Mouse (Mus musculus) left cerebral cortex, postnatal 4 days (tissue): ENCODE measurements around the gene Rpap1. TPM values are rescaled to one million over a fixed set of nuclear protein-coding genes. Genes with fewer than 3 reads are reported as not detected.

Source experiments
- DNase-seq: peaks from one replicate; pipeline ENCODE4 v3.0.0-alpha.2; 2022
- intact Hi-C: fragments of 180-260 bp; cut with DNase I; formaldehyde crosslinking; loops from one replicate; pipeline ENCODE4 v1.15.1; 2025
- total RNA-seq, 2 experiments: library from RNA; stranded (reverse); gene quantifications; 2 replicates each; pipeline ENCODE4 v1.2.3; 2021

Gene Rpap1
- total RNA-seq, 2 experiments from 2014 or later, result 17.6 to 18.4 TPM

DNA sequence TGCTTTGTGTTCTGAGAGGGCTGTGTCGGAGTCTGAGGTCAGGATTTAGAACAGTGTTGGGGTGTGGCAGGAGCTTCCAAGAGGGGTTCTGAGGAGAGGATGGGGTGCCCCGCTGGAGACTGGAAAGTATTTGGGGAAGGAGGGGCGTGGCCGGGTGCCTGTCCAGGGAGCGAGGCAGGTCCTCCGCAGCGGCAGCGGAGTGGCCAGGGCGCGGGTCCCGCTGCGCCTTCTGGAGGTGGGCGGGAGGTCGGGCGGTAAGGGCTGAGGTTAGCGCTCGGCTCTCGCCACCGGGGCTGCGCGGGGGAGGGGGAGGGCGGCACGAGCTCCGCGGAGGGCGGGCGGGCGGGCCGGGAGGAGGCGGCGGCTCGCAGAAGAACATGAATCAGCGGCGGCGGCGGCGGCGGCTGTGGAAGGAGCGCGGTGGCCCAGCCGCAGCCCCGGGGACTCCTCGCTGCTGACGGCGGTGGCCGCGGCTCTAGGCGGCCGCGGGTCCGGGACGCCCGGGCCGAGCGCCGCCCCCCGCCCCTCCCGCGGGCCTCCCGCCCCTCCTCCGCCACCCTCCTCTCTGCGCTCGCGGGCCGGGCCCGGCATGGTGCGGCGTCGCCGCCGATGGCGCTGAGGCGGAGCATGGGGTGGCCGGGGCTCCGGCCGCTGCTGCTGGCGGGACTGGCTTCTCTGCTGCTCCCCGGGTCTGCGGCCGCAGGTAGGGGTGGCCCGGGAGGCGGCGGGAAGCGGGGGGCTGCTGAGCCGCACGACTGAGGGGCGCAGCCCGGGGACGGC is 12.0 kb upstream of the Rpap1 start:
- DNase-seq, result peak; percentile 62
- intact Hi-C loops, result loop anchor here (10.0 kb wide), 1 partner anchor 115 kb away; no protein-coding TSS in a partner anchor

DNA sequence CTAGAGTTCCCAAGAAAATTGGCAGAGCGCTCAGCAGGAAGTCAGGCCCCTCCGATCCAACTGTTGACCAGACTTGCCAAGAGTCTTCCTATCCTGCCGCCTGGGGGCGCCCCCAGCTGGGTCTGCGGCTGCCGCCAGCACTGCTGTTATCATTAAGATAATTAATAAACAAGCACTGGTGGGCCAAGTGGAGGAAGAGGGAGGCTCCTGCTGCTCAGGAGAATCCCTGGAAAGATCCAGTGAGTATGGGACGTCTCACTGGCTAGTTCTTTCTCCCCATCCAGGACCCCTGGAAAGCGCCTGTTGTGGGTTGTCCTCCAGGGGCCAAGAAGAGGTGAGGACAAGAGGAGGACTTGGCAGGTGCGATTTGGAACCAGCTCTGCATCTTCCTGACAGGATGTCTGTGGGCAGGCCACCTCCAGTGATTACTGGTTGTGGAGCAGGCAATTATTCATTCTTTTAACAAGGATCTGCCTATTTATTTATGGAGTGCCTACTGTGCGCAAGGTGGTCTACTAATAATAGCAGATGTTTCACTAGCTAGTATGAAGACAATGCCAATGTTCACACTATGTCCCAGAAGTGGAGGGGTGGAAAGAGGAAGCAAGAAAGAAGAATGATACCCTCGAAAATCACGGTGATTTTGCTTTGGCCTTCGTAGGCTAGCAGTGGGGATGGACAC is 11.1 kb upstream of the Rpap1 start:
- intact Hi-C loops, result loop anchor here (10.0 kb wide), 1 partner anchor 116 kb away; no protein-coding TSS in a partner anchor
- DNase-seq, result peak; percentile 86

DNA sequence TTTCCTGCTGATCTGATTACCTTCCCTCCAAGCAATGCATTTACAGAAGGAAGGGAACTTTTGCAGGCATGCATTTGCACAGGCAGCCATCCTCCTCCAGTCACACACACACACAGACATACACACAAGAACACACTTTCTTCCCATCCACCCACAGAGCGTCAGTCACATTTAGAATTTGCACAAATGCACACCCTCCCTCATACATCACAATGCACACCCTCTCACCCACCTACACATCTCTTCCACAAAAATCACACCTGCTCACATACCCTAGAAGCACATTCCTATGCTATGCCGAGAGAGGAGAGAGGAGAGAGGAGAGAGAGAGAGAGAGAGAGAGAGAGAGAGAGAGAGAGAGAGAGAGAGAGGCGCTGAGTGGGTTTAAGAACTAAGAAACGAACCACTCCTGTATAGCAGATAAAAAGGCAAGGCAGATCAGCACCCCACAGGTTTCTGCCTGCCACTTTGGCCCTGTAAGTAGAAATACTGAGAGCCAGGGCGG is 10.0 kb upstream of the Rpap1 start, which contains the start of gene Tyro3:
TSS of gene Tyro3 (plus strand) at position 455 of the 505 bp plus-strand sequence.
- intact Hi-C loops, result loop anchor here (10.0 kb wide), 1 partner anchor 117 kb away; no protein-coding TSS in a partner anchor
- no peak for DNase-seq

DNA sequence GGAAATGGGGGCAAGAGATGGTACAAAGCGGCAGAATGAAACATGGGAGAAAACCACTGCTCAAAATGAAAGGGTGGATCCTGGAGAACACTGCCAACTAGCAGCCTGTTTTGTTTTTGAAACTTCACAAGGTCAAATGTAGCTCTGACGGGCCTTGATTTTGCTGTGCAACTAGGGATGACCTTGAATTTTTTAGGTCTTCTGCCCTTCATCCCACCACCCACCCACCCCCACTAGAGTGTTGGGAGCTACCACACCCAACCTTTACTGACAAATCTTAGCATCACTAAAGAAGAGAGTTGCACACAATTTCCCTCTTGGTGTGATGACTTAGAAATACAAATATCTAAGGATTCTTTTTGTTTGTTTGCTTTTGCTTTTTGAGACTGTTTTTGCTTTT is 2.7 kb upstream of the Rpap1 start:
- intact Hi-C loops, result loop anchor here (10.0 kb wide), 1 partner anchor 125 kb away; no protein-coding TSS in a partner anchor
- no peak for DNase-seq

DNA sequence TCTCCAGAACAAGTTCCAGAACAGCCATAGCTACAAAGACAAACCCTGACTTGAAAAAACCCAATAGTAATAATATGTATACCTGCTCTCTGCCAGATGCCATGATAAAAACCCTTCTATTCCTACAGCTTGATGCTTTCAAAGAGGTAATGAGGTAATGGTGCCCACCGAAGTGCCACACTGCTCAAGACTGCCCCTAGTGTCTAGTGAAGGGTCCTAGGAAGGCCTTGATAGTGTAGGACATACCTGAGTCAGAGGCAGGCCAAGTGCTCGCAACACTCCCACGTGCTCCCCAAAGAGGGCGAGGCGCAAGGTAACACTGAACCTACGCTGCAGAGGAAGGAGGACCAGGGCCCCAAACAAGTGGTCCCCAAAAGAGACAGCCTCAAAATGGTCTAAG is 20.1 kb downstream of the Rpap1 start:
- DNase-seq, result no peak
- intact Hi-C loops, result no loop called here

DNA sequence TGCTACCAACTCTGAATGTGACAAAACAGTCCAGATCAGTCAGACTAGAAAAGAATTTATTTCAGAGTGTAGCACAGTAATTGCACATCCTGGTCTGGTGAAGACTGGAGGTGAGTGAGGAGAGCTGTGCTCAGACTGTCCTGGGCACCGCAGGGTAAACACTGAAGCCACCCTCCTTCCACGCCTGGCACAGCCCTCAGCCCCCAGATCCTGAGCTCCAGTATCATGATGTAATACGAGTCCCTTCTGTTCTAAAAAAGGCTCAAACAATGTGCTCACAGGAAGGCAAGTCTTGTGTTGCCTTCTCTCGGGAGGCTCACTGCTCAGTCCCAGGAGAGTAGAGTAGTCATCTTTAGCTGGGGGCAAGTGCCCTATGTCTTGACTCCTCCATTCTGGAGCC is 23.4 kb downstream of the Rpap1 start:
- intact Hi-C loops, result no loop called here
- DNase-seq, result no peak

DNA sequence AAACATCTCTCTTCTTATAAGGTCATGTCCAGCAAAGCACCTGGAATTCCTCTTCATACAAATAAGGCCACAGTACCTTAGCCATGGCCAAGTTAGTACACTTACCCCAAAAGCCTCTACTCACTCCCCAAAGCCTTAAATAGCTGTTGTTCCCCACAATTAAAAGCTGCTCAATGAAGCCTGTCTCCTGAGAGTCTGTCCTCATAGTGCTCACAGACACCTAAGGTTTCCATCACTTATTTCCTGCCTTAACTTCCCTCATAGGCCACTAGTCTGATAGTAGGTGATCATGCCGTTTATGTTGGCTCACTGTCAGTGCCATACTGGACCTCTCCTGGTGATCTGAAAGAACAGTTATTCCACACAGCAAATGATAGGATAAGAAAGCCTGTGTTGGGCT is 25.1 kb downstream of the Rpap1 start:
- intact Hi-C loops, result no loop called here
- no peak for DNase-seq

DNA sequence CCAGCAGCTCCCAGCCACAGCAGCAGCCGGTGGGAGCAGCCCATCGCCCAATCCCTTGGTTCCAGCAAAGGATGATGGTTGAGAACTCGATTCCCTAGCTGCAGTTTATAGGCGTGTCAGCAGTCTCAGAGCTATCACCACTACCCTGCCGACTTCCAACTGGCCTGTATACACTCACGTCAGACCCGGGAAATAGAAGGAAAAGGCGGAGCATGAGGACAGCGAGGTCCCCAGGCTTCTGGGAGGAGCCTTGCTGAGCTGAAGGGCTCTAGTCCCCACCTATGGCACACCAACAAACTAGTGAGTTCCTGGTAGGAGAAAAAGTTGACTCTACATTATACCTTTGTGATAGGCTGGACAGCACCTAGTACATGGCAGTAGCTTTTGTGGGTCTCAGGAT is 27.1 kb downstream of the Rpap1 start, which contains the start of gene Ltk:
TSS of gene Ltk (minus strand) at position 181 of the 400 bp plus-strand sequence.
- intact Hi-C loops, result no loop called here
- no peak for DNase-seq

DNA sequence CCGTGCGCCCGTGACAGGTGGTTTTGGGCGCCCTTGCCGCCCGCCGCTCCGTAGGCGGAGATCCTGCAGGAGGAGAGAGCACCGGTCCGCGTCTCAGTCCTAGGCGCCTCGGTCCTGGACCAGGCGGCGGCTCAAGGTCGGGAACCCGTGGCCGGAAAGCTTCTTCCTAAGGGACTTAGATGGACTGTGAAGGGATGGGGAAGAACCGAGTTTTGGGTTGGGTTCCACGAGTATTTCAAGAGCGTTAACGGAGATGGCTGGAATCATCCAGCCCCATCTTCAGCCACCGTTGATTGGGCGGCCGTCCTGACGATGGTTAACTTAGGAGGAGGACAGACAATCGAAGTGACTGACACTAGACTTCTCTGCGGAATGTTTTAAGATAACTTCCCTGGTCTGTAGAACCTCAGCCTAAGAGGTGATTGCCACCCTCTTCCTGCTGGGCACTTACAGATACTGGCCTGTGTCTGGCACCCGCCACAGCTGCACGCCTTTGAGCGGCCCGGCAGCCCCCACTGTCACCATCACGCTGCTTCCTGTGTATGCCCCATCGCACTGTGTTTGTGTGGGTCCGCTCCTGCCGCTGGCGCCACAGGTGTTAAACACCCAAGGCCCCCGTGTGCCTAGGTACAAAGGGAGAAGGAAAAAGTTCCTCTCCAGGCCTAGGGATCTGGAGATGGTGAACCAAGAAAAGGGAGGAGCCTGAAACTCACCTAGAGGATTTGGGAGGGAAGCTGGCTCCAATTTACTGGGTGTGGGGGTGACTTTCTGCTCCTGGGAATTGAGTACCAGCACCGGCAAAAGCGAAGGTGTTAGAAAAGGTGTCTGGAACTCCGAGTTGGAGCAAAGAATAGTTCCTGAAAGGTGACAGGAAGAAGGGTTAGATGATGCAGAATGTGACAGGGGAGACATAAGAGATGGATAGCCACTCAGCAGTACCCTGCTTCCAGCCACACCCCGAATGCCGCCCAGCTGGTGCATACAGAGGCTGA is 28.2 kb downstream of the Rpap1 start:
- intact Hi-C loops, result no loop called here
- no peak for DNase-seq

DNA sequence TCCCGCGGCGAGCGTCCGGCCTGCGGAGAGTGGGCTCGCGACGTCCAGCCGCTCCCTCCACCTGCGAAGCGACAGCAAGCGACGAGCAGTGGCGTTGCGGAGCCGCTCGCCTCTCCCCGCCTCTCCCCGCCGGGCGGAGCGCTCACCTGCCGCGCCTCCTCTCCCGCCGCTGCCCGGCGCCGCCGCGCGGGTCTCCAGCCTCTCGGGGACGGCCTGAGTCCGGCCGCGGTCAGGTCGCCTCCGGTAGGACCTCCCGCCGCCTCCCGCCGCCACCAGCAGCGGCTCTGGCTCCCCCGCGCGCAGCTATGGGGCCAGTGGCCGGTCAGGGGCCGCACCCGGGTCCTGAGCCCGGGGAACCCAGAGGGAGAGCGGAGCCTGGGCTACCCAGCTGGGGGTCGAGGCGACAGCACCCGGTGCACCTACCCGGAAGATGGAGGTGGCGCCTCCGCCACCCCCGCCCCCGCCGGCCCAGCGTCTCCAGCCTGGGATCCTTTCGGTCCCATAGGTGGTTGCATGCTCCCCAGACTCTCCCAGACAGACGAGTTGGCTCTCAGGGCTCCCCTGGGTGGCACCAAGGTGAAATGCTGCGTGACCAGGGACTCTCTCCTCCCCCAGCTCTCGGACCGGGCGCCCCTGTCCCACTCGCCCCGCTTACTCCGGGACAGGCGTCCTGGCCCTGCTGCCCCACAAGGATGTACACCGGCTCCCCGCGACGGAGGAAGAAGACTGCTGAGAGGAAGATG is 29.1 kb downstream of the Rpap1 start:
- intact Hi-C loops, result no loop called here
- no peak for DNase-seq

DNA sequence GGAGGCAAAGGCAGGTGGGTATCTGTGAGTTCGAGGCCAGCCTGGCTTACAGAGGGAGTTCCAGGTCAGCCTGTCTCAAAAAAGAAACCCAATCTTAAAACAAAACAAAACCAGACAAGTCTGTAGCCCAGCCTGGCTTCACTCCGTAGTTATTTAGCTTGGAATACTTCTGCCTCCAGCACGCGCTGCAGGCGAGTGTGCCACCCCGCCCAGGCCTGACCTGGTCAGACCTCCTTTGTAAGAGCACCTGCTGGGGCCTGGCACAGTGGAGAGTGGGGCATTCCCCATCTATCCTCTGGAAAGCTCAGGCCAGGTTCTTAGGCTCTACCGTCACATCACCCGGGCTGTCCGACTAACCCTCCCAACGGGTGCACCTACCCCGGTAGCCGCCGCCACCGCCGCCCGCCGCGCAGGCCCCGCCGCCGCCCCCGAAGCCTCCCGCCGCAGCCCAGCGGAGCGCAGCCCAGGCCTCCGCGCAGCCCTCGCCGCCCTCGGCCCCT is 29.7 kb downstream of the Rpap1 start:
- intact Hi-C loops, result no loop called here
- DNase-seq, result no peak

DNA sequence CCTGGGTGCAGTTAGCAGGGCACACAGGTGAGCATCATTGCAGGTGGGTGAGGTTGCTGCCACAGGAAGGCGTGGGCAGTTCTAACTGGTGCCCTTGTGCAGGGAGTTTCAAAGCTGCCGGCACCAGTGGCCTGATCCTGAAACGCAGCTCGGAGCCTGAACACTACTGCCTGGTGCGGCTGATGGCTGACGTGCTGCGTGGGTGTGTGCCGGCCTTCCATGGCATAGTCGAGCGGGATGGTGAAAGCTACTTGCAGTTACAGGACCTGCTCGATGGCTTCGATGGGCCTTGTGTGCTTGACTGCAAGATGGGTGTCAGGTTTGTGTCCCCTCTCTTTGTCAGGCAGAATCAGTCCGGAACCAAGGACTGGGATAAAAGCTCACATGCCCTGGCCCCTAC is 38.1 kb downstream of the Rpap1 start:
- no peak for DNase-seq
- intact Hi-C loops, result no loop called here

DNA sequence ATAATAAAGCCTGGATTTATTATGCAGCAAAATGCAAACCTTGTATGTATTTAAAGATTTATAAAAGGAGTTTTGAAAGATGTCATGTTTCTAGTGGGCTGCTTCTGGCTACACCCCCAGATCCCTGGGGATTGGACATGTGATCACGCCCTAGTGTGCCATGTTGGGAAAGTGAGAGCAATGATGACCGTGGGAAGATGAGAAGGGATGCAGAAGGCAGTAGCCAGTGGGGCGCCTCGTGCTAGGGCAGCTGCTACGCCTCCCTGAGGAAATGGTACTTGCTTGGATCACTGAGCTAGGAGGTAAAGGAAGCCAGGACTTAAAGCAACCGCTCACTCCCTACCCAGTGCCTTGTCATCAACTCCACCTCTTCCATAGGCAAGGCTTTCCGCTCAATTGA is 39.8 kb downstream of the Rpap1 start:
- DNase-seq, result no peak
- intact Hi-C loops, result no loop called here

DNA sequence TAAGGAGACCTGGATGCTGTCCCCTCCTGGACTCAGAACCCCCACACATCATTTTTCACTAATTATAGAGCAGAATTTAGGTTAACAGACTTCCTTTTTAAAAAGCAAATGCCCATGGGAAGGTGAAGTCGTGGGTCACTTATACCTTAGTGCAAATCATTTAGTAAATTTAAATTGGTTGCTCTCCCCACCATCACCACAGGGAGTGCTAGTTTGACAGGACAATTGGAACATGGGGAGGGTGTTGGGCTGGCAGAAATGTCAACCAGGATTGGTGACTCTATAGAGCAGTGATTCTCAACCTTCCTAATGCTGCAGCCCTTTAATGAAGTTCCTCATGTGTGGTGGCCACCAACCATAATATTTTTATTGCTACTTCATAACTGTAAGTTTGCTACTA is 42.1 kb downstream of the Rpap1 start:
- intact Hi-C loops, result no loop called here
- DNase-seq, result no peak

DNA sequence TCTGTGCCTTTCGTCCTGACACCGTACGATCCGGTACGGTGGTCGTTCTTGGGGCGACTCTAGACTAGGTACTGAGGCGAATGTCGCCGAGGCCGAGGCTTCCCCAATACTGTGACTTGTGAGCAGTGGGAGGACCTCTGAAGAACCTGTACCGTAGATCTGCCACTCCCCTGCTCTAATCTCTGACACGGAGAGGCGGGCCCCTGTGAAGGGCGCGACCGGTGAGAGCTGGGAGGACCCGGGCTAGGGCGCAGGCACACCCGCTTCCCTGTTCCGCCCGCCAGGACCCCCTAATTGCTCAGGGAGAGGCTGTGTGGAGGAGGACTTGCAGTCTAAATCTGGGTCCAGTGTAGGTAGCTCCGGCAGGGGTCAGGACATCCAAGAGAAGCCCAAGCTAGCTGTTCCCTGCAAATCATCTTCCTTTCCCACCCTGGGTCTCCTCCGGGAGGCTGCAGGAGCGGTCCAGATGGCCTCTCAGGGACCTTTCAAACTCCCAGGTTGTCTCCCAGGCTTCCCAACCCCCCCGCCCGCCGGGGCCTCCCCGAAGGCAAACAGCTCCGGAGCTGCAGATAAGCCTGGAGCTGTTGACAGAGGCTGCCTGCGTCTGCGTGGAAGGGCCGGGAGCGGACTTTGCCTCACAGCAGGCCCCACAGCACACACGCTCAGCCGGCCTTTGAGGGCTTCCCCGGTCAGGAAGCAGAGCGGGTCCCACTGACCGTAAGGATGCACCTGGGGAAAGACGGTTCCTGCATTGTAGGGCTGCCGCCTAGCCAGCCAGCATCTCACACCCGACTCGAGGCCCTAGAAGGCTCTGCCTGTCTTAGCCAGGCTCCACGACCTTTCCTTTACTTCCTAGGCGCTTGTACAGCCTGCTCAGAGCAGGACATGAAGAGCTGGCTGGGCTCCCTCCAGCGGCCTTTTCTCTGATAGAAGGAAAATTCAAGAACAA is 42.9 kb downstream of the Rpap1 start:
- intact Hi-C loops, result no loop called here

DNA sequence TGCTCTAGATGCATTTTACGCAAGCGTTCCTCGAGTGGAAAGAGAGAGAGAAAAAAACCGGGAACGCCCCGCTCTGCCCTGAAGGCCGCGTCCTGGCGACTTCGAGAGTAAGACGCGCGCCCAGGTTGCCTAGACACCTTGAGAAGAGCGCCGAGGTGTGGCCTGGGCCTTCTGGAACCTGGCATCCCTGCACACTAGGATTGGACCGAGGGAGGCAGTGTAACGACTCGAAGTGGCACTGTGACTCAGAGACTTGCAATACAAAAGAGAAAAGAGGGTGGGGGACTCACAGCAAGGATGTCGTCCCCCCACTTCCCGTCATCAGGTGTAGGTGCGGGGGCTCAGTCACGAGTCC is 43.6 kb downstream of the Rpap1 start:
- no peak for DNase-seq
- intact Hi-C loops, result no loop called here

More for the DNA sequence above, 42.9 kb downstream of the Rpap1 start:
- peak; percentile 15 for DNase-seq

DNA sequence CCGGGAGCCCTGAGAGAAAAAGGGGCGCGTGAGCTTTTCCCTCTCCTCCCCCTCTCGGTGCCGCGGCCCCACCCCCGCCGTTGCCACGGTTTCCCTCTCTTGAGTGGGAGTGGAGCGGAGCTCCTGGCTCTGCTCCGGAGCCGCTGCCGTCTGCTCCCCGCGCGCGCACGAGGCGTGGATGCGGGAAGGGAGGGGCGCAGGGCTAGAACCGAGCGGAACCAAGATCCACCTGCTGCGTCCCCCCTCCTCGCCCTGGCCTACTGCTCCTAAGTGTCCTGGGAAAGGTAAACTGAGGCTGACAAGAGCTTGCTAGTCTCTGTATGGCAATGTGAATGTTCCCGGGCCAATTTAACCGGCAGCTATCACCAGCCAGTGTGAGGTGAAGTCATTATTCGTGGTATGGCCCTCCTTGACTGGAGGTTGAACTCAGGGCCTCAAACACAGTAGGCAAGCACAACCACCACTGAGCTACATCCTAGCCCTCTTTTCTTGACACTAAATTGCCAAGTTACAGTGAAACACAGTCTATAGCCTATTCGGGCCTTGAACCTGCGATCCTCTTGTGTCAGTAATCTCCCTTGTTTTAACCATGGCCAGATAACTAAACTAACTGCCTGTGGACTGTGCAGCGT is 44.0 kb downstream of the Rpap1 start:
- intact Hi-C loops, result no loop called here
- no peak for DNase-seq
